12 mouse cellular contexts compared by ENCODE assay signal in the genomic region with DNA sequence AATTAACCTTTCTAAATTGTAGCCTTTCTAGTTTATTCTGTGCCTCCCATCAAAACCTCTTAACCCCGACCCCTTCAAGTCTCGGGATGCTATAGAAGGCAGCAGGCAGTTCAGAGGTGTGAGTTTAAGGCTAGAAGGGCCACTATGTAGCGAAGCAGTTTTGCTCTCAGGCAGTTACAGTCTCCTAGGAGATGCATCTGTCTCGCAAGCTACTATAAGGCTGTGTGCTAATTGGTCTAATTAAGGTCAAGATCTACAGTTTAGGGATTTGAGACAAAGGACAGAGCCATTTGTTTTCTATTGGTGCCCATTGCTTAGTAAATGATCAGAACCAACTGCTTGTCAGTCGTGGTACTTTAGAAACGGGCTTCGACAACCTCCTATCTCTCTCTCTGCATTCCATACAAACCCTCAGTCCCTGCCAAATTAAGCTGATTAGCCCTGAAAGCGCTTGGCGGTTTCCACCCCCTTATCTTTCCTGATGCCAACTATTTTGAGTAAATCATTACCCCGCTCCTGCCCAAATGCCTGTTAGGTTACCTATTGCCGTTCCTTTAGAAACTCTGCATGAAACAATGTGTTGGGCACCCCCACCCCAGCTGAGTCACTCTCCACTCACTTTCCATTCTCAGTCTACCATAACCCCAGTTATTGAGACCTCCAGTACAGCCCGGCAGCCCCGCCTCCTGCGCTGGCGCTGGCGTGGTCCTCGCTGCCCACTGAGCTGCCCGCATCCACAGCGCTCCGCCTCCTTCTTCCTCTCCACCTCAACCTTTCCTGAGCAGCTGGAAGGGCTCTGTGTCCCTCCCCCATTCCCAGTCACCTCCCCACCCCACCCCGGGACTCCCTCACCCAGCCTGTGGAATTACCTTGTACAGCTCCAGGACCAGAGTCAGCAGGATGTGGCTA. TPM values are rescaled to one million over a fixed set of nuclear protein-coding genes. Genes with fewer than 3 reads are reported as not detected.
DNase-seq lines count a peak whose midpoint lies in the region; ATAC-seq and TF ChIP-seq lines count a peak whose summit lies in the region.
"Had no signal": no experiment of that assay in that cellular context is flagged by ENCODE, and none has a peak within 500 bp of the region (broad histone marks: within the 10 kb centered on the region; RNA-seq: fewer than 3 reads in every experiment).

No protein-coding gene starts in this region.

- H3K27me3 ChIP-seq in intestine, embryonic 14.5 days (replicated peaks; ENCODE audit: control insufficient read depth, insufficient read depth, low read length): no peaks in the 10 kb centered on the region
- H3K27me3 ChIP-seq in intestine, postnatal 0 days (replicated peaks; ENCODE audit: control insufficient read depth, insufficient read depth, low read length): no peaks in the 10 kb centered on the region
- H3K27me3 ChIP-seq in forebrain, postnatal 0 days (ENCODE audit: insufficient read depth, low read length): no peaks in the 10 kb centered on the region
- no peaks in the 10 kb centered on the region for H3K27me3 ChIP-seq in stomach, embryonic 14.5 days (ENCODE audit: control insufficient read depth, insufficient read depth, low read length)
- H3K27me3 ChIP-seq: CH12.LX; midbrain, embryonic 12.5 days had no signal

- no peak overlapping the region for H3K4me3 ChIP-seq in intestine, embryonic 14.5 days (ENCODE audit: low read depth, low read length)
- no peak overlapping the region for H3K4me3 ChIP-seq in intestine, postnatal 0 days (ENCODE audit: low read depth, low read length)
- H3K4me3 ChIP-seq in forebrain, postnatal 0 days (ENCODE audit: low read depth, low read length): no peak overlapping the region
- H3K4me3 ChIP-seq in stomach, embryonic 14.5 days (ENCODE audit: low read depth, low read length): no peak overlapping the region
- H3K4me3 ChIP-seq: midbrain, embryonic 12.5 days had no signal

- WGBS in intestine, embryonic 14.5 days: 79% methylated on average over 21 of the region's 21 CpGs
- 67% methylated on average over 21 of the region's 21 CpGs for WGBS in intestine, postnatal 0 days
- 46% methylated on average over 21 of the region's 21 CpGs for WGBS in forebrain, postnatal 0 days
- 84% methylated on average over 21 of the region's 21 CpGs for WGBS in stomach, embryonic 14.5 days

- ATAC-seq in intestine, embryonic 14.5 days (replicated peaks; ENCODE audit: low FRiP score, low TSS enrichment, low read depth): 0 out of 2 replicates have a peak, but pooled peaks have one; percentile 25
- no peak for ATAC-seq in intestine, postnatal 0 days
- ATAC-seq in forebrain, postnatal 0 days: peak; percentile 59
- ATAC-seq in stomach, embryonic 14.5 days (ENCODE audit: insufficient number of reproducible peaks, insufficient read depth, low FRiP score, low read depth): peak; percentile 71; the same call in 1 of the 2 replicates
- no peak for ATAC-seq in CD4-positive, CD25-positive, alpha-beta regulatory T cell, adult 4 months
- ATAC-seq: activated CD4-positive, CD25-positive, alpha-beta regulatory T cell, adult 4 months had no signal

- no peak for DNase-seq in intestine, embryonic 14.5 days (ENCODE audit: low spot score)
- DNase-seq in forebrain, postnatal 0 days: peak; percentile 36
- peak; percentile 80 to 93 for DNase-seq in kidney, postnatal 25 days
- DNase-seq in gastrocnemius, adult 18-20 months (ENCODE audit: low spot score): no peak
- DNase-seq in thymus, postnatal 36 days: no peak
- DNase-seq: cerebellum, adult 18-20 months had no signal

- H3K27ac ChIP-seq in intestine, embryonic 14.5 days (ENCODE audit: low read depth): no peak overlapping the region
- H3K27ac ChIP-seq in intestine, postnatal 0 days (ENCODE audit: low read depth, low read length): no peak overlapping the region
- no peak overlapping the region for H3K27ac ChIP-seq in forebrain, postnatal 0 days (ENCODE audit: low read depth, low read length)
- H3K27ac ChIP-seq in stomach, embryonic 14.5 days (ENCODE audit: low read length): no peak overlapping the region
- H3K27ac ChIP-seq: midbrain, embryonic 12.5 days had no signal

- 0 out of 2 replicates have a peak overlapping the region, but pooled peaks have one; percentile 3 for H3K4me2 ChIP-seq in intestine, embryonic 14.5 days (ENCODE audit: low read length)
- H3K4me2 ChIP-seq in intestine, postnatal 0 days (replicated peaks; ENCODE audit: low read depth): no peak overlapping the region; the same call in 1 of the 2 replicates
- H3K4me2 ChIP-seq in forebrain, postnatal 0 days (ENCODE audit: low read depth): peak overlapping the region; percentile 28
- H3K4me2 ChIP-seq in stomach, embryonic 14.5 days (replicated peaks; ENCODE audit: low read depth, low read length): no peak overlapping the region
- H3K4me2 ChIP-seq: midbrain, embryonic 12.5 days had no signal

- H3K9me3 ChIP-seq in intestine, embryonic 14.5 days (ENCODE audit: control insufficient read depth, low read length): 0 out of 2 replicates have a peak, but pooled peaks cover 2% of the 10 kb centered on the region
- H3K9me3 ChIP-seq in intestine, postnatal 0 days (ENCODE audit: control insufficient read depth): no peaks in the 10 kb centered on the region
- H3K9me3 ChIP-seq in forebrain, postnatal 0 days (ENCODE audit: low read length): no peaks in the 10 kb centered on the region
- peaks cover 3% of the 10 kb centered on the region; the same call in 1 of the 2 replicates for H3K9me3 ChIP-seq in stomach, embryonic 14.5 days (ENCODE audit: control insufficient read depth, low read depth, low read length)
- H3K9me3 ChIP-seq: midbrain, embryonic 12.5 days had no signal

- TF ChIP-seq CTCF in intestine, postnatal 0 days (IDR thresholded peaks at IDR 0.05; ENCODE audit: low read depth): no peak
- no peak for TF ChIP-seq CTCF in forebrain, postnatal 0 days (IDR thresholded peaks at IDR 0.05; ENCODE audit: low read depth)

- H3K9ac ChIP-seq in intestine, embryonic 14.5 days (ENCODE audit: low read length): no peak overlapping the region
- H3K9ac ChIP-seq in intestine, postnatal 0 days (ENCODE audit: low read depth, low read length): no peak overlapping the region
- no peak overlapping the region for H3K9ac ChIP-seq in forebrain, postnatal 0 days
- H3K9ac ChIP-seq in stomach, embryonic 14.5 days (replicated peaks; ENCODE audit: low read depth, low read length): no peak overlapping the region
- H3K9ac ChIP-seq: midbrain, embryonic 12.5 days had no signal

- no peaks in the 10 kb centered on the region; the same call in 1 of the 2 replicates for H3K4me1 ChIP-seq in intestine, embryonic 14.5 days (replicated peaks; ENCODE audit: control insufficient read depth, insufficient read depth, low read length)
- no peaks in the 10 kb centered on the region for H3K4me1 ChIP-seq in intestine, postnatal 0 days (replicated peaks; ENCODE audit: control insufficient read depth, insufficient read depth, low read length)
- peaks cover 10% of the 10 kb centered on the region; the same call in 1 of the 2 replicates for H3K4me1 ChIP-seq in forebrain, postnatal 0 days (ENCODE audit: insufficient read depth)
- no peaks in the 10 kb centered on the region for H3K4me1 ChIP-seq in stomach, embryonic 14.5 days (ENCODE audit: control insufficient read depth, insufficient read depth, low read length)
- H3K4me1 ChIP-seq: midbrain, embryonic 12.5 days had no signal

- no peaks in the 10 kb centered on the region for H3K36me3 ChIP-seq in intestine, embryonic 14.5 days (ENCODE audit: control insufficient read depth, insufficient read depth, low read length)
- H3K36me3 ChIP-seq in intestine, postnatal 0 days (ENCODE audit: control insufficient read depth, insufficient read depth): no peaks in the 10 kb centered on the region
- H3K36me3 ChIP-seq in forebrain, postnatal 0 days (ENCODE audit: insufficient read depth): no peaks in the 10 kb centered on the region
- H3K36me3 ChIP-seq in stomach, embryonic 14.5 days (ENCODE audit: control insufficient read depth, insufficient read depth, low read length): no peaks in the 10 kb centered on the region
- H3K36me3 ChIP-seq: midbrain, embryonic 12.5 days had no signal

RNA-seq across cellular contexts. Expression of a gene that starts 59.9 kb away (rescaled TPM):
- polyA plus RNA-seq in intestine, embryonic 14.5 days (2014; fragmentation: Nextera tagmentation; extraction: Ambion mirVana): 9.3 and 10.1 TPM in 2 replicates
- polyA plus RNA-seq in intestine, postnatal 0 days (2015; fragmentation: Nextera tagmentation; extraction: Ambion mirVana): 0.90 and 1.3 TPM in 2 replicates
- total RNA-seq in forebrain, postnatal 0 days (2014; rRNA removed): 7.8 and 16.2 TPM in 2 replicates
- polyA plus RNA-seq in forebrain, postnatal 0 days (2015; fragmentation: Nextera tagmentation; extraction: Ambion mirVana): 1.1 and 1.8 TPM in 2 replicates
- polyA plus RNA-seq in stomach, embryonic 14.5 days (2014; fragmentation: Nextera tagmentation; extraction: Ambion mirVana): 26.3 and 28.5 TPM in 2 replicates
- polyA plus RNA-seq in CD4-positive, CD25-positive, alpha-beta regulatory T cell, adult 4 months (2017; shearing (Covaris generic)): 10 to 100 TPM; 22.5 to 26.9 TPM
- total RNA-seq in gastrocnemius, adult 18-20 months (2021): 1 to 10 TPM; 1.7 to 2.3 TPM

Comparison
In these comparisons a context has a peak if more than half of its experiments do, and no peak if none do; other contexts are left out.
1. ATAC-seq: peak in intestine, embryonic 14.5 days (single experiment), forebrain, postnatal 0 days (single experiment) and stomach, embryonic 14.5 days (single experiment); none in intestine, postnatal 0 days (single experiment) and CD4-positive, CD25-positive, alpha-beta regulatory T cell, adult 4 months (single experiment).
2. H3K4me2 ChIP-seq: peak in intestine, embryonic 14.5 days (single experiment) and forebrain, postnatal 0 days (single experiment); none in intestine, postnatal 0 days (single experiment) and stomach, embryonic 14.5 days (single experiment).
3. DNase-seq: peak in forebrain, postnatal 0 days (single experiment) and kidney, postnatal 25 days (2 of 2); none in intestine, embryonic 14.5 days (single experiment), gastrocnemius, adult 18-20 months (single experiment) and thymus, postnatal 36 days (0 of 2).